Mouse (Mus musculus): ENCODE data around the gene Fgf7.

GRCm38 (mm10) chr2:126038221-126039000 is 4.0 kb downstream of the Fgf7 start:
- no peak for TF ChIP-seq POLR2A (IDR thresholded peaks at IDR 0.05; ENCODE audit: low read depth, low read length)
- TF ChIP-seq CTCF (IDR thresholded peaks at IDR 0.05; ENCODE audit: extremely low read depth, insufficient read depth, insufficient read length, insufficient replicate concordance) = no peak

Data from spleen, adult 2 months (tissue).